ENCODE assay signal across 22 mouse cellular contexts in the genomic region with DNA sequence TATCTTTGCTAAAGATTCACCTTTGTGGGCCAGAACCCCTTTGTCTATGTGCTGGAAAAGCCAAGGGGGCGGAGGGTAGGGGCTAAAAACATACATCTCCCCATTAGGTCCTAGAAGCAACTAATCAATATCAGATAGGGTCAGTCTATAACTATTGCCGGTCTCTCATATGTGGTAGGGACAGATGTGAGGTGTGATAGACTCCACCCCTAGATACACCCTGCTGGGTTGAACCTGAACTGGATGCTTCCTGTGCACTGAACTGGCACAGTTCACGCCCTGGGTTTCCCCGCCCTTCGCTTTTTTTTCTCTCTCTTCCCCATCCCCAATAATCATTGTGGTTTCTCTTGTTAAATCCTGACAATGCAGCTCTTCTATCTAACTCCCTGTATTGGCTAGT.
DNase-seq lines count a peak whose midpoint lies in the region; ATAC-seq and TF ChIP-seq lines count a peak whose summit lies in the region.
"Had no signal": no experiment of that assay in that cellular context is flagged by ENCODE, and none has a peak within 500 bp of the region (broad histone marks: within the 10 kb centered on the region; RNA-seq: fewer than 3 reads in every experiment).

No protein-coding gene starts in this region.

- ATAC-seq in heart, embryonic 11.5 days (replicated peaks; ENCODE audit: insufficient number of reproducible peaks, low FRiP score, low TSS enrichment), result no peak
- ATAC-seq in liver, embryonic 11.5 days (replicated peaks; ENCODE audit: low FRiP score), result no peak
- ATAC-seq in liver, postnatal 0 days, result no peak
- peak; percentile 53; the same call in 1 of the 2 replicates for ATAC-seq in embryonic facial prominence, embryonic 11.5 days (replicated peaks; ENCODE audit: insufficient number of reproducible peaks, low FRiP score, low TSS enrichment, low read depth)
- ATAC-seq in stomach, embryonic 15.5 days (ENCODE audit: insufficient read depth, low FRiP score, low read depth), result no peak
- ATAC-seq: activated CD4-positive, CD25-positive, alpha-beta regulatory T cell, adult 4 months; midbrain, embryonic 15.5 days; Patski had no signal

- DNase-seq in heart, adult 11 months, result no peak
- no peak for DNase-seq in liver, embryonic 11.5 days (ENCODE audit: low spot score)
- no peak for DNase-seq in liver, postnatal 0 days
- no peak for DNase-seq in embryonic facial prominence, embryonic 11.5 days (ENCODE audit: low spot score)
- DNase-seq in left cerebral cortex, postnatal 36 days (ENCODE audit: low spot score in 2 of 2), result no peak
- DNase-seq: adrenal gland, postnatal 25 days; cerebellum, adult 2 months; gastrocnemius, postnatal 25 days; kidney, adult 18-20 months; kidney, postnatal 4 days; right cerebral cortex, postnatal 14 days; thymus, postnatal 4 days had no signal

- no peak overlapping the region for H3K9ac ChIP-seq in heart, embryonic 11.5 days (ENCODE audit: low read depth, low read length)
- H3K9ac ChIP-seq in liver, embryonic 11.5 days (ENCODE audit: low read depth, low read length), result no peak overlapping the region
- no peak overlapping the region for H3K9ac ChIP-seq in liver, postnatal 0 days (replicated peaks)
- H3K9ac ChIP-seq in embryonic facial prominence, embryonic 11.5 days (replicated peaks; ENCODE audit: low read length), result no peak overlapping the region
- H3K9ac ChIP-seq in stomach, embryonic 15.5 days, result no peak overlapping the region
- H3K9ac ChIP-seq: embryonic facial prominence, embryonic 13.5 days; heart, embryonic 15.5 days; hindbrain, embryonic 13.5 days; lung, embryonic 14.5 days; midbrain, embryonic 15.5 days had no signal

- no peak overlapping the region for H3K4me3 ChIP-seq in heart, embryonic 11.5 days (ENCODE audit: low read depth, low read length)
- H3K4me3 ChIP-seq in liver, embryonic 11.5 days (ENCODE audit: low read depth, low read length), result no peak overlapping the region
- H3K4me3 ChIP-seq in liver, postnatal 0 days (ENCODE audit: low read depth, low read length), result no peak overlapping the region
- no peak overlapping the region for H3K4me3 ChIP-seq in embryonic facial prominence, embryonic 11.5 days (ENCODE audit: low read depth, low read length)
- no peak overlapping the region for H3K4me3 ChIP-seq in stomach, embryonic 15.5 days (replicated peaks)
- H3K4me3 ChIP-seq: embryonic facial prominence, embryonic 13.5 days; heart, embryonic 15.5 days; hindbrain, embryonic 13.5 days; midbrain, embryonic 15.5 days had no signal

- no peaks in the 10 kb centered on the region for H3K36me3 ChIP-seq in heart, embryonic 11.5 days (ENCODE audit: control insufficient read depth, insufficient read depth, low read length)
- no peaks in the 10 kb centered on the region for H3K36me3 ChIP-seq in liver, embryonic 11.5 days (ENCODE audit: control insufficient read depth, insufficient read depth, low read length)
- H3K36me3 ChIP-seq in liver, postnatal 0 days (replicated peaks; ENCODE audit: insufficient read depth, low read length), result no peaks in the 10 kb centered on the region
- no peaks in the 10 kb centered on the region for H3K36me3 ChIP-seq in embryonic facial prominence, embryonic 11.5 days (replicated peaks; ENCODE audit: control insufficient read depth, insufficient read depth, low read depth, low read length)
- no peaks in the 10 kb centered on the region for H3K36me3 ChIP-seq in stomach, embryonic 15.5 days
- H3K36me3 ChIP-seq: embryonic facial prominence, embryonic 13.5 days; heart, embryonic 15.5 days; hindbrain, embryonic 13.5 days; midbrain, embryonic 15.5 days had no signal

- intact Hi-C loops in left cerebral cortex, postnatal 36 days (cut with DNase I), result no loop called here

- no peak for TF ChIP-seq CTCF in liver, postnatal 0 days (IDR thresholded peaks at IDR 0.05; ENCODE audit: low read depth)

- H3K27ac ChIP-seq in heart, embryonic 11.5 days (ENCODE audit: low read depth, low read length), result peak overlapping the region; percentile 35
- peak overlapping the region; percentile 46; the same call in 1 of the 2 replicates for H3K27ac ChIP-seq in liver, embryonic 11.5 days (ENCODE audit: low read depth, low read length)
- H3K27ac ChIP-seq in liver, postnatal 0 days (ENCODE audit: low read depth), result no peak overlapping the region
- 0 out of 2 replicates have a peak overlapping the region, but pooled peaks have one; percentile 65 for H3K27ac ChIP-seq in embryonic facial prominence, embryonic 11.5 days (replicated peaks; ENCODE audit: low read depth, low read length)
- peak overlapping the region; percentile 48; the same call in 1 of the 2 replicates for H3K27ac ChIP-seq in stomach, embryonic 15.5 days
- H3K27ac ChIP-seq: embryonic facial prominence, embryonic 13.5 days; hindbrain, embryonic 13.5 days; macrophage; midbrain, embryonic 15.5 days had no signal

- H3K9me3 ChIP-seq in heart, embryonic 11.5 days (replicated peaks; ENCODE audit: control insufficient read depth, low read length), result no peaks in the 10 kb centered on the region
- no peaks in the 10 kb centered on the region for H3K9me3 ChIP-seq in liver, embryonic 11.5 days (ENCODE audit: control insufficient read depth, low read length)
- H3K9me3 ChIP-seq in liver, postnatal 0 days (ENCODE audit: low read length), result no peaks in the 10 kb centered on the region
- no peaks in the 10 kb centered on the region for H3K9me3 ChIP-seq in embryonic facial prominence, embryonic 11.5 days (replicated peaks; ENCODE audit: control insufficient read depth, low read length)
- H3K9me3 ChIP-seq in stomach, embryonic 15.5 days, result no peaks in the 10 kb centered on the region
- H3K9me3 ChIP-seq: embryonic facial prominence, embryonic 13.5 days; heart, embryonic 15.5 days; hindbrain, embryonic 13.5 days; midbrain, embryonic 15.5 days had no signal

- no peak for TF ChIP-seq EP300 in liver, postnatal 0 days (IDR thresholded peaks at IDR 0.05; ENCODE audit: low read depth)

- 76% methylated on average over 5 of the region's 5 CpGs for WGBS in heart, embryonic 11.5 days (ENCODE audit: insufficient replicate concordance)
- WGBS in liver, embryonic 11.5 days, result 67% methylated on average over 5 of the region's 5 CpGs
- 61% methylated on average over 5 of the region's 5 CpGs for WGBS in liver, postnatal 0 days (ENCODE audit: insufficient replicate concordance)
- WGBS in embryonic facial prominence, embryonic 11.5 days, result 84% methylated on average over 5 of the region's 5 CpGs
- 70% methylated on average over 5 of the region's 5 CpGs for WGBS in stomach, embryonic 15.5 days

- peaks cover 9% of the 10 kb centered on the region; the same call in 1 of the 2 replicates for H3K4me1 ChIP-seq in heart, embryonic 11.5 days (ENCODE audit: control insufficient read depth, insufficient read depth, low read length)
- H3K4me1 ChIP-seq in liver, embryonic 11.5 days (replicated peaks; ENCODE audit: control insufficient read depth, insufficient read depth, low read length), result no peaks in the 10 kb centered on the region
- H3K4me1 ChIP-seq in liver, postnatal 0 days (ENCODE audit: insufficient read depth), result no peaks in the 10 kb centered on the region
- H3K4me1 ChIP-seq in embryonic facial prominence, embryonic 11.5 days (ENCODE audit: control insufficient read depth, insufficient read depth, low read length), result no peaks in the 10 kb centered on the region; the same call in 1 of the 2 replicates
- no peaks in the 10 kb centered on the region for H3K4me1 ChIP-seq in stomach, embryonic 15.5 days
- H3K4me1 ChIP-seq: midbrain, embryonic 15.5 days had no signal

- H3K27me3 ChIP-seq in heart, embryonic 11.5 days (ENCODE audit: control insufficient read depth, insufficient read depth, low read length), result no peaks in the 10 kb centered on the region
- no peaks in the 10 kb centered on the region for H3K27me3 ChIP-seq in liver, embryonic 11.5 days (replicated peaks; ENCODE audit: control insufficient read depth, insufficient read depth, low read length)
- H3K27me3 ChIP-seq in liver, postnatal 0 days (ENCODE audit: insufficient read depth, low read length), result no peaks in the 10 kb centered on the region
- H3K27me3 ChIP-seq in embryonic facial prominence, embryonic 11.5 days (ENCODE audit: control insufficient read depth, insufficient read depth, low read length), result no peaks in the 10 kb centered on the region
- no peaks in the 10 kb centered on the region for H3K27me3 ChIP-seq in stomach, embryonic 15.5 days (replicated peaks)
- H3K27me3 ChIP-seq: embryonic facial prominence, embryonic 13.5 days; heart, embryonic 15.5 days; hindbrain, embryonic 13.5 days; midbrain, embryonic 15.5 days; Patski had no signal

- no peak overlapping the region for H3K4me2 ChIP-seq in heart, embryonic 11.5 days
- H3K4me2 ChIP-seq in liver, embryonic 11.5 days, result no peak overlapping the region
- no peak overlapping the region for H3K4me2 ChIP-seq in liver, postnatal 0 days (ENCODE audit: low read depth, low read length)
- H3K4me2 ChIP-seq in embryonic facial prominence, embryonic 11.5 days (ENCODE audit: low read depth, low read length), result no peak overlapping the region
- no peak overlapping the region for H3K4me2 ChIP-seq in stomach, embryonic 15.5 days
- H3K4me2 ChIP-seq: embryonic facial prominence, embryonic 13.5 days; heart, embryonic 15.5 days; hindbrain, embryonic 13.5 days; lung, embryonic 14.5 days; midbrain, embryonic 15.5 days had no signal
